Mouse (Mus musculus) hindbrain, embryonic 15.5 days (tissue): ENCODE results near the gene Magi2. TPM values are rescaled to one million over a fixed set of nuclear protein-coding genes. Genes with fewer than 3 reads are reported as not detected.
A peak's percentile ranks its signal among the peaks of the same experiment; 100 is the strongest.

Experiments used
- ATAC-seq: fragments of 200-750 bp; cut with Nextera tagmentation; 2 replicates; pipeline ENCODE4 v1.8.0; 2017; ENCODE audit warnings: low read depth, moderate number of reproducible peaks, moderate TSS enrichment; ENCODE audit not compliant: low FRiP score
- H3K27ac ChIP-seq: fragments of 300-500 bp; sonication (generic); replicated peaks from 2 replicates; pipeline ENCODE4 v1.5.1; 2015; ENCODE audit warnings: mild to moderate bottlenecking, inconsistent platforms
- H3K27me3 ChIP-seq: fragments of 300-500 bp; sonication (generic); 2 replicates; pipeline ENCODE4 v1.6.1; 2015; ENCODE audit warnings: control low read depth, inconsistent platforms
- H3K36me3 ChIP-seq: fragments of 300-500 bp; sonication (generic); 2 replicates; pipeline ENCODE4 v1.6.1; 2015; ENCODE audit warnings: control low read depth, inconsistent platforms
- H3K4me1 ChIP-seq: fragments of 300-500 bp; sonication (generic); replicated peaks from 2 replicates; pipeline ENCODE4 v1.6.1; 2015; ENCODE audit warnings: control low read depth, inconsistent platforms
- H3K4me2 ChIP-seq: fragments of 300-500 bp; sonication (generic); 2 replicates; pipeline ENCODE4 v1.6.1; 2015; ENCODE audit warnings: moderate library complexity, mild to moderate bottlenecking, inconsistent platforms
- H3K4me3 ChIP-seq: fragments of 300-500 bp; sonication (generic); 2 replicates; pipeline ENCODE4 v1.5.1; 2015; ENCODE audit warnings: mild to moderate bottlenecking, inconsistent platforms
- H3K9ac ChIP-seq: fragments of 300-500 bp; sonication (generic); 2 replicates; pipeline ENCODE4 v1.6.1; 2015; ENCODE audit warnings: inconsistent platforms
- H3K9me3 ChIP-seq: fragments of 300-500 bp; sonication (generic); 2 replicates; pipeline ENCODE4 v1.6.1; 2016; ENCODE audit warnings: control low read depth, inconsistent platforms
- WGBS: fragments of 180-500 bp; shearing (Covaris S2); methylation state at CpG from one replicate; pipeline ENCODE4 v1.1.7; 2015; 5-methylcytosine and 5-hydroxymethylcytosine counted together
- polyA plus RNA-seq: library from polyadenylated mRNA; unstranded; fragments of >200 nt; fragmentation: Nextera tagmentation; extraction: Ambion mirVana; gene quantifications from 2 replicates; pipeline ENCODE4 v1.2.1, GENCODE M21; 2015

Gene Magi2
- polyA plus RNA-seq, 1 experiment from 2014 or later, result 28.4 TPM

DNA sequence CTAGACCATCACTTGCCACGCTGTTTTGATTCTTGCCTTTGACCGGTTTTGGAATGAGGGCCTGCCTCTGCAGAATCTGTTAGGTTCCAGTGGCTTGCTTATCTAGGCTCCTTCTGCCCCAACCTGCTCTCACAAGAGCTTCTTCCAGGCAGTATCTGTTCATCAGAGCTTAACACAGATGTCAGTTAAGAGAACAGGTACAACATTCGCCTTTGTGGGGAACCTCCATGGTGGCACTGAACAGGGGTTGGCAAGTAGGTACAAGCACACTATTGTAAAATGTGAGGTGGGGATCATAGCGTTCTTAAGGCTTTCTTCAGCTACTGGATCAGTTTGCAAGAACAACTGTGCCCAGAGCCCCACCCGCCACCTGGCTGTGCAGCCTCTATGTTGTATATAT lies 1442.6 kb downstream of the Magi2 start:
- H3K9me3 ChIP-seq, result no peaks in the 10 kb centered on the region
- WGBS, result 88% methylated on average over 5 of the region's 5 CpGs
- no peak overlapping the region for H3K4me2 ChIP-seq
- ATAC-seq, result no peak
- H3K36me3 ChIP-seq, result no peaks in the 10 kb centered on the region
- no peaks in the 10 kb centered on the region for H3K4me1 ChIP-seq
- H3K27ac ChIP-seq, result no peak overlapping the region
- no peaks in the 10 kb centered on the region for H3K27me3 ChIP-seq
- H3K9ac ChIP-seq, result no peak overlapping the region
- H3K4me3 ChIP-seq, result no peak overlapping the region

DNA sequence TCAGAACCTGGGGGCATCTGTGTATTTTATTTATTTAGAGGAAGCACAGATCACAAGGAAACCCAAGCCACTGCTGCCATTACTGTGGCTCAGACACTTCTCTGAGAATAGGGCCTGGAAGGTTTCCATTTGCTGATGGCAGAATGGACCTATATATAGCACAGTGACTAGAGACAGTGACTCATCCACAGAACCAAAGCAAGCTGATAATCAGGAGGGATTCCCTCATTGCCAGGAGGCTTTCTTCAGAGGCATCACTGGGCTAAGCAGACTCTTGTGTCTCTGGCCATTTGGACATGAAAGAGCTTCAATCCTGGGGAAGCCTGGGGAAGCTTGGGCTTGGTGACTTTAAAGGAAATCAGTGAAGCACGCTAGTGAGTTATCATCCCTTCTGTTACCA lies 1445.0 kb downstream of the Magi2 start:
- H3K4me2 ChIP-seq, result no peak overlapping the region
- WGBS, result 45% methylated on average over 1 of the region's 1 CpGs
- H3K27me3 ChIP-seq, result no peaks in the 10 kb centered on the region
- no peak overlapping the region for H3K27ac ChIP-seq
- H3K9ac ChIP-seq, result no peak overlapping the region
- no peak overlapping the region for H3K4me3 ChIP-seq
- peaks cover 13% of the 10 kb centered on the region for H3K4me1 ChIP-seq
- ATAC-seq, result no peak
- H3K9me3 ChIP-seq, result no peaks in the 10 kb centered on the region
- H3K36me3 ChIP-seq, result no peaks in the 10 kb centered on the region

DNA sequence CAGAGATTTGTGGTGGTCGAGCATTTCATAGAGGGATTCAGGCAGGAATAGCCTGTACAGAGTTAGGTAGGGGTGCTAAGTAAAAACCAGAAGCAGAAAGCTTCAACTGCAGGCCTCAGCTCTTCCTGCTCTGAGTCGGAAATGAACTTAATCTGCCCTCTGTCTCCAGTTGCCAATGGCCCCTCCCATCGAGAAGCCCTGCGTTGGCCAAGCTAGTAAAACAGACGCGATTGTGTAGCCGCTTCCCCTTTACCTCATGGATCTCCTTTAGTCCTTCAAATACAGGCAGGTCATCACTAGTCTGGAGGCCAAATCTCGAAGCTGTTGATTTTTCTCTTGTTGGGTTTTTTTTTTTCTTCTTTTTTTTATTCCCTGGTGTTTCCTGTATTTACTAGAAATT lies 1447.7 kb downstream of the Magi2 start:
- no peak overlapping the region for H3K4me3 ChIP-seq
- H3K9ac ChIP-seq, result no peak overlapping the region
- H3K4me1 ChIP-seq, result peaks cover 19% of the 10 kb centered on the region
- no peak for ATAC-seq
- H3K27me3 ChIP-seq, result no peaks in the 10 kb centered on the region
- H3K4me2 ChIP-seq, result no peak overlapping the region
- H3K27ac ChIP-seq, result no peak overlapping the region
- WGBS, result 91% methylated on average over 8 of the region's 8 CpGs
- H3K9me3 ChIP-seq, result no peaks in the 10 kb centered on the region
- H3K36me3 ChIP-seq, result no peaks in the 10 kb centered on the region

DNA sequence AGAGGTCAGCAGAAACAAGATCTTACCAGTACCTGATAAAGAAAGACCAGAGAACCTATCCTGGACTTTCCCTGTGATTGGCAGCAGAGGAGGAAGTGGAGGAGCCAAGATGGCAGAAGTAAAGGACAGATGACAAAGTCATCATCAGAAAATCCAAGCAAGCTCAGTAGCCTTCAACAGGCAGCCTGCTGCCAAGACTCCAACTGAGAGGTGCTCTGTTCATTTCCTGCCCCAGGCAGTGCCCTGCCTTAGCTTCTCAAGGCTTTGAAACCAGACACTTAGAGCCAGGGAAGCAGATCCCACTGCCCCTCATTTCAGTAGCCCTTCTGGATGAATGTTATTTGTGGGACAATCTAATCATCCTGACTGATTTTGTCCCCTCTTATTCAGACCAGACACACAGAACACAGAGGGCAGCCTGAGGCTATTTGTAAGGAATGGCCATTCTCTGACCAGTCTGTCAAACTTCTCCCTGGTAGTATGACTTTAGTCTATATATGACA lies 1448.4 kb downstream of the Magi2 start:
- no peaks in the 10 kb centered on the region for H3K27me3 ChIP-seq
- no peaks in the 10 kb centered on the region for H3K36me3 ChIP-seq
- H3K27ac ChIP-seq, result no peak overlapping the region
- no peak overlapping the region for H3K4me3 ChIP-seq
- no peaks in the 10 kb centered on the region for H3K9me3 ChIP-seq
- no peak for ATAC-seq
- peaks cover 19% of the 10 kb centered on the region for H3K4me1 ChIP-seq
- no peak overlapping the region for H3K9ac ChIP-seq
- H3K4me2 ChIP-seq, result no peak overlapping the region

DNA sequence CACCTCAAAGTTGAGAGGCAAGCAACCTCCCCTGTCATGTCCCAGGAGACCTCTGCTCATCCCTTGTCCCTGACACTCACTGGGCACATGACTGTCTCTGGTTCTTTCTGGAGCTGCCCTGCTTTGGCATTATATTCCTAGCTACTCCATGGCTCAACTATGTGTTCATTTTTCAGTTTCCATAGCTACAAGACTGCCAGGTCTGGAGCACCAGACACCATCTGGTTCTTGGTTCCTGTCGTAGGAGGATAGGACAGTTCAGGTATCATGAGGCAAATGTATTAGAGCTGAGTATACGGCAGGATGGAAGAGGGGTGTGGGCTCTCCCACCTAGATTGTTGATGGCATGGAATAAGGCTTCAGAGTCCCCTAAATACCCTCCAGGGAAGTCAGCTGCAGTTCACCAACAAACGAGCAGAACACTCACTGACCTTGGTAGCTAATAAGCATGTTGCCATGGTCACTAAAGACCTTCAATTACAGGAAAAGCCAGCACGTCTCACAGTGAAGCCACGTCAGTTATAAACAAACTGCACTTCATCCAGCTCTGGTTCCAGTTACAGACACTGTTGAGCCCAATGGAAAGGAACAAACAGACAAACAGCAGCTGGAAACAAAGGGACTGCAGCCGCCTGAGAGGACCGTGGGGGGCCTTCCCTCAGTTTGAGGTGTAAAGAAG lies 1449.5 kb downstream of the Magi2 start:
- Histone ChIP-seq H3K27me3 (no peaks in the 10 kb centered on the region), H3K36me3 (no peaks in the 10 kb centered on the region), H3K4me2 (no peak overlapping the region), H3K4me1 (peaks cover 19% of the 10 kb centered on the region), H3K9me3 (no peaks in the 10 kb centered on the region), H3K27ac (peak overlapping the region; percentile 46), H3K4me3 (no peak overlapping the region), H3K9ac (no peak overlapping the region)
- peak; percentile 75 for ATAC-seq
- WGBS, result 9% methylated on average over 7 of the region's 7 CpGs

DNA sequence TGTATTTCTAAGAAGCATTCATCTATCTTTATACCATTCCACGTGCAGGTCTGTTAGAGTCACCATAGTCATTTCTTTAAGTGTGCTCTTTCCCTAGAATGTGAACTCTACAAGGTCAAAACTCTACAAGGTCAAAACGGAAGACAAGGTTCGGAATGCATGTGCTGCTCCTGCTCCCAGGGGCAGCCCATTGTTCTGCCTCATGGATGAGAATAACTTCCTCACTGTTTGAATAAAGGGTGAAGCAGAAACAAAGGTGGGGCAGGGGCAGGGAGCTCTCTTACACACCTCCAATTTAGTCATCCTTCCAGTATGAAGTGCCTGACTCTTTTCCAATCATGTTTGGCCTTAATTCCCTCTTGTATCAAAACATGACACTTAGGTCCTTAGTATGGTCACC lies 1450.4 kb downstream of the Magi2 start:
- Histone ChIP-seq H3K27me3 (no peaks in the 10 kb centered on the region), H3K27ac (peak overlapping the region; percentile 46; the same call in 1 of the 2 replicates), H3K4me3 (no peak overlapping the region), H3K4me1 (peaks cover 27% of the 10 kb centered on the region), H3K36me3 (no peaks in the 10 kb centered on the region), H3K9me3 (no peaks in the 10 kb centered on the region), H3K9ac (no peak overlapping the region), H3K4me2 (no peak overlapping the region)
- 39% methylated on average over 3 of the region's 3 CpGs for WGBS
- ATAC-seq, result no peak

DNA sequence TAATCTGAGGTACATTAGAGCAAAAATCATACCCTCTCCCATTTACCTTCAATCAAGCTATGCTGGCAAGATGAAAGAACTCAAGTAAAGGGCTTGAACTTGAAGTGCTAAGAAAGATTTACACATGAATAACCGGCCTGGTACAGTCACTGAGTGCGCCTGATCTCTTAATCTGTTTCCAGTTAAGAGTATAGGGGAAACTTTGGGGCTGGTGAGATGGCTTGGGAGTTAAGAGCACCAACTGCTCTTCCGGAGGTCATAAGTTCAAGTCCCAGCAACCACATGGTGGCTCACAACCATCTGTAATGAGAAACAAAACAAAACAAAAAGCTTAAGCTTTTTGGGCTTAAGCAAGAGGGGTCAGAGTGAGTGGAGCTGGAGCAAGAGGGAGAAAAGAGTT lies 1451.7 kb downstream of the Magi2 start:
- Histone ChIP-seq H3K4me1 (peaks cover 30% of the 10 kb centered on the region), H3K36me3 (no peaks in the 10 kb centered on the region), H3K27me3 (no peaks in the 10 kb centered on the region), H3K27ac (no peak overlapping the region), H3K9me3 (no peaks in the 10 kb centered on the region), H3K4me2 (no peak overlapping the region), H3K4me3 (no peak overlapping the region), H3K9ac (no peak overlapping the region)
- ATAC-seq, result no peak
- WGBS, result 67% methylated on average over 3 of the region's 3 CpGs

DNA sequence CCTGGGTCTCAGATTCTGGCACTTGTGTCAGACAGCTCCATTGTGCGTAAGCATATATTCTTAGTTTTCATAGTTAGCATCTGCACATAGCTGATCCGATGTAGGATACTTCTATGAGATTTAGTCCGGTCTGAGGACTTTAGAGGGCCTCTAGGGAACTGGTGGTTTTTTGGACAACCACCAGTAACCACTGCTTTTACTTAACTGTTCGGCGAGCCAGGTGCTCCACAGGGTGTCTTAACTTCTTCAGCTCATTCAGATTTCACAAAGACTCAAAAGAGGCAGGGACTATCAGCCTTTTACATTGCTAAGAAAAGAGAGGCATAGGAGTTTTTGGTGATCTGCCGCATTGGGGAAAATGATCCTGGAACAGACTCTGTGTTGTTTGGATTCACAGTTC lies 1453.1 kb downstream of the Magi2 start:
- ATAC-seq, result no peak

DNA sequence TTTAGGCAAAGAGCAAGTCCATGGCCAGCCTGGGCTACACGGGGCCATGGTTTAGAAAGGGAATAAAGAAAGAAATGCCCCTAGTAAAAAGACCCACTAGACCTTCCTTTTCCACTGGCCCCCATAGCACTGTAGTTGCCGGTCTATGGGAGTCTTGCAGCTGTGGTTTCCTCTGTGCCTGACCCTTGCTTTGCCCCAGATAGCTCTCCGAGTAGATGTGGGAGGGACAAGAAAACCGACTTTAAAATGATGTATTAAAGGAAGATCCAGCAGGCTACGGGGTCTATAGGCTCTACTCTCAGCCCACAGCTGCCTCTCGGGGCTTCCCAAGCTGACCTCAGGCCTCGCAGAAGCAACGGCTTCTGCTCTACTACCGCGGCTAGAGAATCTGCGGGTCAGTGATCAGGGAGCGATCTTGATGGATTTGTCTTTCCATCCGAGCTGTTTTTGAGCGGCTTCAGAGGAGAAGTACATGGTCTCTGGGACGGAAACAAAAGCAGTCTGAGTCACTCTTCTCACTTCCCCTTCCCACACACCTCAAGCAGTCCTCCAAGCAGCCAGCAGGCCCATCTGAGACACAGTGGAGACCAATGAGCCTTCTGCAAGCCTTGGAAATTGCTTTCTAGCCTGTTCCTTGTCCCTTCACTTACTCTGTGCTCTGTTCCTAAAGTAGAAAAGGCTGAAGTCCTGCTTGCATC lies 1454.1 kb downstream of the Magi2 start:
- Histone ChIP-seq H3K4me2 (no peak overlapping the region), H3K4me1 (peaks cover 25% of the 10 kb centered on the region), H3K27ac (no peak overlapping the region), H3K36me3 (no peaks in the 10 kb centered on the region), H3K9me3 (no peaks in the 10 kb centered on the region), H3K9ac (no peak overlapping the region), H3K4me3 (no peak overlapping the region), H3K27me3 (no peaks in the 10 kb centered on the region)
- WGBS, result 86% methylated on average over 15 of the region's 15 CpGs
- ATAC-seq, result no peak

More for the DNA sequence above, 1453.1 kb downstream of the Magi2 start:
- 91% methylated on average over 6 of the region's 6 CpGs for WGBS
- Histone ChIP-seq H3K4me1 (peaks cover 30% of the 10 kb centered on the region), H3K9me3 (no peaks in the 10 kb centered on the region), H3K9ac (no peak overlapping the region), H3K36me3 (no peaks in the 10 kb centered on the region), H3K27ac (no peak overlapping the region), H3K4me3 (no peak overlapping the region), H3K4me2 (no peak overlapping the region), H3K27me3 (no peaks in the 10 kb centered on the region)

DNA sequence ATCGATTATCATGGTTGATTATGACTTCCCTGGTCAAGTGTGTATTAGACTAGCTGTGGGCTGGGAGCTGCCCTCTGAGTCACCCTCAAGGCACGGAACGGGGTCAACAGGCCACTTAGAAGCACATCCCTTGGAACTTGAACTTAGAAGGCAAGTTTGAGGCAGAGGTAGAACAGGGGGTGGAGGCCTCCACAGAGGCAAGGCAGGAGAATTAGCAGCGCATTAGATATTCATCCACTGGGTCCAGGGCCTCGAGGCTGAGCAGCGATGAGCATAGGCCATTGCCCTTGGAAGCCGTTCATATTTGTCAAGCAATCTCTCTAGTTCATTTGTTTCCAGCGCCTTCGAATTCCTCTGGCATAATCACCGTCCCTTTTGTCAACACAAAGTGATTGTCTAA lies 1454.8 kb downstream of the Magi2 start:
- Histone ChIP-seq H3K4me3 (no peak overlapping the region), H3K27ac (0 out of 2 replicates have a peak overlapping the region, but pooled peaks have one; percentile 18), H3K4me2 (no peak overlapping the region), H3K4me1 (peaks cover 18% of the 10 kb centered on the region), H3K9ac (no peak overlapping the region), H3K27me3 (no peaks in the 10 kb centered on the region), H3K36me3 (no peaks in the 10 kb centered on the region), H3K9me3 (no peaks in the 10 kb centered on the region)
- 42% methylated on average over 10 of the region's 10 CpGs for WGBS
- ATAC-seq, result 0 out of 2 replicates have a peak, but pooled peaks have one; percentile 32

DNA sequence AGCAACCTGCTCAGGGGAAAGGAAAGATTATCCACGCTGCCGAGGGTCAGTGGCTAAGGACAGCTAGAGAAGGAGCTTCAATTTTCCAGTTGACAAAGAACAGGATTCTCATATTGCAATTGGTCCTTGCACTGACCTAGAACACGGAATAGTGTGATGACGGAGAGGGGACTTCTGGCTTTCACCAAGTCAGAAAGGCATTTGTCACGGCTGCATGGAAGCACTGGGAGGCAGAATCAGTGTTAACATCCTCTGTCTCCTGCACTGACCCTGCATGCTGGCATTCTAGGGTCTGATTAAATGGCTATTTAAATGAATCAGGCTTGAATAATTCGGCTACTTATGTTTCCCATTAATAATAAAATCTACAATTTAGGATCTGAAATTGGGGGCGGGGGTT lies 1455.4 kb downstream of the Magi2 start:
- Histone ChIP-seq H3K4me2 (no peak overlapping the region), H3K9me3 (no peaks in the 10 kb centered on the region), H3K4me1 (peaks cover 12% of the 10 kb centered on the region), H3K4me3 (no peak overlapping the region), H3K27ac (peak overlapping the region; percentile 18; the same call in 1 of the 2 replicates), H3K27me3 (no peaks in the 10 kb centered on the region), H3K9ac (no peak overlapping the region), H3K36me3 (no peaks in the 10 kb centered on the region)
- ATAC-seq, result 0 out of 2 replicates have a peak, but pooled peaks have one; percentile 31
- 34% methylated on average over 7 of the region's 7 CpGs for WGBS

DNA sequence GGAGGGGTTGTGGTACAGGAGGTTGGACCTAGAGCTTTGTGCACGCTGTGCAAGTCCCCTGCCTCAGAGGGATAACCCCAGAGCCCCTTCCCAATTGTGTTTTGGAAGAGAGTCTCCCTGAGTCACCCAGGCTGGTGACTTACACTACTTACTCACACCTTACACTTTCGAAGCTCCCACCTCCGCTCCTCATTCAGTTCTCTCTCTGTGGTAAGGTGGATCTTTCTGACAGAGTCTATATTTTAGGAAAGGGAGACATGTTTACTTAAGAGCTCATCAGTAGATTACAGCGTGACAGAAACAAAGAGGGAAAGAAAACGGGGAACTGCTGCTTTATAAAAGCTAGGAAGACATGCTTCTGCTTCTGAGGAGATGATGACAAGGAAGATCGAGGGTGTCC lies 1457.3 kb downstream of the Magi2 start:
- H3K9ac ChIP-seq, result no peak overlapping the region
- no peaks in the 10 kb centered on the region for H3K9me3 ChIP-seq
- H3K4me1 ChIP-seq, result peaks cover 11% of the 10 kb centered on the region
- H3K27ac ChIP-seq, result no peak overlapping the region
- no peak for ATAC-seq
- WGBS, result 85% methylated on average over 6 of the region's 6 CpGs
- no peaks in the 10 kb centered on the region for H3K36me3 ChIP-seq
- no peaks in the 10 kb centered on the region for H3K27me3 ChIP-seq
- H3K4me2 ChIP-seq, result no peak overlapping the region
- H3K4me3 ChIP-seq, result no peak overlapping the region
